Mouse (Mus musculus) forebrain, embryonic 11.5 days (tissue): Measurements from ENCODE around the gene Ccnt1. TPM values are rescaled to one million over a fixed set of nuclear protein-coding genes. Genes with fewer than 3 reads are reported as not detected.

Source experiments
- ATAC-seq: fragments of 200-750 bp; cut with Nextera tagmentation; replicated peaks from 2 replicates; pipeline ENCODE4 v1.8.0; 2017; ENCODE audit warnings: moderate TSS enrichment; ENCODE audit not compliant: low FRiP score
- DNase-seq: peaks from one replicate; pipeline ENCODE4 v3.0.0-alpha.2; 2017; ENCODE audit warnings: low spot score
- H3K27ac ChIP-seq: fragments of 300-500 bp; sonication (generic); 2 replicates; pipeline ENCODE4 v1.5.1; 2014; ENCODE audit warnings: low read depth, low read length
- H3K27me3 ChIP-seq: fragments of 300-500 bp; sonication (generic); 2 replicates; pipeline ENCODE4 v1.6.1; 2014; ENCODE audit warnings: mild to moderate bottlenecking, low read length, mixed read lengths; ENCODE audit not compliant: control insufficient read depth, insufficient read depth
- H3K36me3 ChIP-seq: fragments of 300-500 bp; sonication (generic); 2 replicates; pipeline ENCODE4 v1.6.1; 2014; ENCODE audit warnings: mild to moderate bottlenecking, low read length, moderate library complexity, mixed read lengths; ENCODE audit not compliant: control insufficient read depth, insufficient read depth
- H3K4me1 ChIP-seq: fragments of 300-500 bp; sonication (generic); replicated peaks from 2 replicates; pipeline ENCODE4 v1.6.1; 2014; ENCODE audit warnings: low read length, mixed read lengths; ENCODE audit not compliant: control insufficient read depth, insufficient read depth
- H3K4me2 ChIP-seq: fragments of 300-500 bp; sonication (generic); 2 replicates; pipeline ENCODE4 v1.6.1; 2014; ENCODE audit warnings: low read depth, mild to moderate bottlenecking, low read length, moderate library complexity, mixed read lengths; ENCODE audit not compliant: severe bottlenecking
- H3K4me3 ChIP-seq: fragments of 300-500 bp; sonication (generic); 2 replicates; pipeline ENCODE4 v1.5.1; 2014; ENCODE audit warnings: low read depth, low read length
- H3K9ac ChIP-seq: fragments of 300-500 bp; sonication (generic); 2 replicates; pipeline ENCODE4 v1.6.1; 2014; ENCODE audit warnings: low read length
- H3K9me3 ChIP-seq: fragments of 300-500 bp; sonication (generic); 2 replicates; pipeline ENCODE4 v1.6.1; 2016; ENCODE audit warnings: low read length, mixed read lengths; ENCODE audit not compliant: control insufficient read depth
- WGBS: fragments of 180-500 bp; shearing (Covaris S2); extraction: QIAGEN DNeasy Blood & Tissue Kit; methylation state at CpG from one replicate; pipeline ENCODE4 v1.1.7; 2014; 5-methylcytosine and 5-hydroxymethylcytosine counted together
- polyA plus RNA-seq: library from polyadenylated mRNA; unstranded; fragments of >200 nt; fragmentation: Nextera tagmentation; extraction: Ambion mirVana; gene quantifications from 2 replicates; pipeline ENCODE4 v1.2.1, GENCODE M21; 2014

The Ccnt1 gene
- polyA plus RNA-seq, 1 experiment from 2014 or later = 62.2 TPM

DNA sequence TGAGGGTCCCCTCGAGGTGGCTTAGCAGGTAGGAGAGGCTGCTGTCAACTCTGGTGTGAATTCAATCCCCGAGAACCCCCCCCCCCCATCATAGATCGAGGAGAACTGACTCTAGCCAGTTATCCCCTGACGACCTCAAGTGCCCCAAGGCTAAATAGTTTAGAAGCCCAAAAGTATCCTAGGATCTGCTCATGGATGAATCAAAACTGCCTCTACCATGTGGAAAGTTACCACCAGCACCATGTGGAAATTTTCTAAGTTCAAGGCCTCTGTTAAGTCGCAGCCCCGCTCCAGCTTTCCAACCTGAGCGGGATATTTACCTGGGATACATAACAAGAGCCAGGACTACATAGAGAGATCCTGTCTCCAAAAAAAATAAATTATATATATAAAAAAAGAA is 1.5 kb downstream of the Ccnt1 start:
- ATAC-seq = no peak
- peak overlapping the region; percentile 73; the same call in 1 of the 2 replicates for H3K9ac ChIP-seq
- 80% methylated on average over 7 of the region's 7 CpGs for WGBS
- no peak for DNase-seq
- no peak overlapping the region for H3K27ac ChIP-seq
- H3K27me3 ChIP-seq = no peaks in the 10 kb centered on the region
- H3K4me1 ChIP-seq = peaks cover 18% of the 10 kb centered on the region; the same call in 1 of the 2 replicates
- peak overlapping the region; percentile 65; the same call in 1 of the 2 replicates for H3K4me2 ChIP-seq
- no peaks in the 10 kb centered on the region for H3K9me3 ChIP-seq
- no peaks in the 10 kb centered on the region for H3K36me3 ChIP-seq
- H3K4me3 ChIP-seq = peak overlapping the region; percentile 60

DNA sequence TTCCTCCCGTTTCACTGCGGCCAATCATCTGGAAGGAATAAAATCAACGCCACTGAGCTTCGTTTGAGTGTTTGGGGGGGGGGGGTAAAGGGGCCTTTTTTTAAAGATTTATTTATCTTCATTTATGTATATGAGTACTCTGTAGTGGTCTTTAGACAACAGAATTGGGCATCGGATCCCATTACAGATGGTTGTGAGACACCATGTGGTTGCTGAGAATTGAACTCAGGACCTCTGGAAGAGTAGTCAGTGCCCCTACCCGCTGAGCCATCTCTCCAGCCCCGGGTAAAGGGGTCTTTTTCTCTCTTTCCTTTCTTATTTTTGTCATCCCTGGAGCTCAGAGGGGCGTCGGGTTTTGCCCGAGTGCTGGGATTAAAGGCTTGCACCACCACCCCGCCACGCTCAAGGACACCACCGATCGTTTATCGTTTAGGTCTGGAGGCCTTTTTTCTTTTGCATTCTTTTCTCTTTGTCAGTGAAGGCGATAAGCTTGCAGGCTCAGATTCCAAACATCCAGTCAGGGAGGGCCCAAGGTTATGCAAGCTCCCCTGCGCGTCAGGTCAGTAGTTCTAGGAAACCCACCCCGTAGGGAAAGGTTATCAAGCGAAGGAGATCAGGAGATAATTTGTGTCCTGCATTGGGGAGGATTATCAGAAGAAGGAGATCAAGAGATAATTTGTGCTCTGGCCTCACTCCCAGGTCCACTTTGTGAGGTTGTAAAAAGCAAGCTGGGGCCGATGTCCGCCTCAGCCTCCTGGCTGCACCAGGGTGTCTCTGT is 2.3 kb downstream of the Ccnt1 start:
- H3K27me3 ChIP-seq = no peaks in the 10 kb centered on the region
- DNase-seq (no peak), ATAC-seq (peak; percentile 10; the same call in 1 of the 2 replicates)
- peaks cover 18% of the 10 kb centered on the region; the same call in 1 of the 2 replicates for H3K4me1 ChIP-seq
- WGBS = 10% methylated on average over 22 of the region's 22 CpGs
- peak overlapping the region; percentile 60 for H3K4me3 ChIP-seq
- H3K9ac ChIP-seq = peak overlapping the region; percentile 73
- H3K36me3 ChIP-seq = peaks cover 3% of the 10 kb centered on the region; the same call in 1 of the 2 replicates
- peak overlapping the region; percentile 69 for H3K27ac ChIP-seq
- H3K9me3 ChIP-seq = no peaks in the 10 kb centered on the region
- peak overlapping the region; percentile 65 for H3K4me2 ChIP-seq

DNA sequence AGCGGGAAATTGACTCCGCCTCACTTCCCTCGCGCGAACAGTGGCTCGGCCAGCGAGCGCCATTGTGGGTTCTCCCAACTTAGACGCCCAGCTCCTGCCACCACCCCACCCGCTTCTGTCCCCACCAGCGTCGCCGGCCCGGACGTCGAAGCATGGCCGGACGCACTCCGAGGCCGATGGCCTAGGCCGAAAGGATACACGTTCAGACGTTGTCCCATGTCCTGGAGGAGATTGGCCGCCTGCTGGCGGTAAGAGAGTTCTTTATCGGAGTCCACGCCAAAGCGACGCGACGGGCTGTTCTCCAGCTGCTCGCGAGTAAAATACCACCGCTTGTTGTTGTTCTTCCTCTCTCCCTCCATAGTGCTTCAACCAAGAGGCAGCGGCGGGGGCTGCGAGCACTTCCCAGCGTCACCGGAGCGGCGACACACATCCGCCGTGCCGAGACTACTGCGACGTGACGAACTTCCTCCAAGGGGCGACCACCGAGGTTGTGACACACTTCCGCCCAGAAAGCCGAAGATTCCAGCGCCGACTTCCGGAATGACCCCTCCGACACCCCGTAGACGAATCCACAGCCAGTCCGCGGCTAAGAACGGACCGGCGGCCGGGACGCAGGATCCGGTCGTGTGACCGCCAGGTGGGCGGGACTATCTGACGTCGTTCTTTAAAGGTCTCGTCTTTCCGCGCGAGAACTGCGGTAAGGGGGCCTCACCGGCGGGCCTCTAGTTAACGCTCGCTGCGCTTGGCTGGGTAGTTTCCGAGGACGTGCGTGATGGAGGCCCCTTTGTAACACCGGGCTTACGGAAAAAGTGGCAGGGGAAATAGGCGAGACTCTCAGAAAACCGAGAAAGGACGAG is 3.2 kb downstream of the Ccnt1 start:
- Histone ChIP-seq H3K9me3 (no peaks in the 10 kb centered on the region), H3K27ac (peak overlapping the region; percentile 81), H3K36me3 (peaks cover 4% of the 10 kb centered on the region; the same call in 1 of the 2 replicates), H3K9ac (peak overlapping the region; percentile 73), H3K4me2 (peak overlapping the region; percentile 74), H3K4me3 (peak overlapping the region; percentile 88), H3K27me3 (no peaks in the 10 kb centered on the region), H3K4me1 (peaks cover 18% of the 10 kb centered on the region; the same call in 1 of the 2 replicates)
- peak; percentile 96 for ATAC-seq
- under 1% methylated on average over 87 of the region's 88 CpGs for WGBS
- DNase-seq = peak; percentile 99

DNA sequence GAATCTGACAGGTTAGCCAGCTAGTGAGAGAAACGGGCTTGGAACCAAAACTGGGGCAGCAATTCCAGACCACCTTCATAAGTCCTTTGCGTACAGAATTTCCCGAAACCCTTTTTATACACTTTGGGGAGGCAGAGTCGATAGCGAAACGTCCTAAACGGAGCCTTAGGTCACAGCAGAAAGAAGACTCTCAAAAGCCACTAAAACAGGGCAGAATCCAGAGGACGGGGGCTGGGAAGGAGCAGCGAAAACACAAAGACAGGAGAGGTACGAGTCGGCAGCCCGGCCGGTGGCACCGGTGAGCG is 3.8 kb downstream of the Ccnt1 start:
- ATAC-seq (no peak), DNase-seq (no peak)
- H3K36me3 ChIP-seq = peaks cover 4% of the 10 kb centered on the region; the same call in 1 of the 2 replicates
- H3K4me3 ChIP-seq = peak overlapping the region; percentile 88
- peaks cover 18% of the 10 kb centered on the region; the same call in 1 of the 2 replicates for H3K4me1 ChIP-seq
- peak overlapping the region; percentile 63 for H3K9ac ChIP-seq
- no peaks in the 10 kb centered on the region for H3K9me3 ChIP-seq
- H3K27me3 ChIP-seq = no peaks in the 10 kb centered on the region
- WGBS = 0% methylated on average over 15 of the region's 15 CpGs
- H3K27ac ChIP-seq = peak overlapping the region; percentile 81
- H3K4me2 ChIP-seq = peak overlapping the region; percentile 74

DNA sequence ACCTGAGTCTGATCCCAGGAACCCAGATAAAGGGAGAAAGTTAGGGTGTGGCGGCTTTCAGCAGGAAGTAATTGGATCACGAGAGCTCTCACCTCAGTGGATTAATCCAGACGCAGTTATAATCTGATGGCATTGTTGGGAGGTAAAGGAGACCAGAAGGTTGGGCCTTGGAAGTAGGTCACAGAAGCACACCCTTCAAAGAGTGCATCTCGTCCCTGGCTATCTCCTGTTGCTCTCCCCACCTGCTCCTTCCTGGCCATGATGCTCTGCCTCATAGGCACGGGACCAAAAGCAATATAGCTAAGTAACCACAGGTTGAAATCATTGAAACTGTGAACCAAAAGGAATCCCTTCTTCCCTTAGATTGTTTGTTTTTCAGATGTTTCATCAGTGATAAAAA is 13.5 kb downstream of the Ccnt1 start:
- ATAC-seq (no peak), DNase-seq (no peak)
- H3K27ac ChIP-seq = no peak overlapping the region
- H3K4me1 ChIP-seq = no peaks in the 10 kb centered on the region
- H3K36me3 ChIP-seq = peaks cover 2% of the 10 kb centered on the region; the same call in 1 of the 2 replicates
- no peak overlapping the region for H3K9ac ChIP-seq
- no peak overlapping the region for H3K4me3 ChIP-seq
- no peaks in the 10 kb centered on the region for H3K27me3 ChIP-seq
- no peak overlapping the region for H3K4me2 ChIP-seq
- 97% methylated on average over 5 of the region's 5 CpGs for WGBS
- no peaks in the 10 kb centered on the region for H3K9me3 ChIP-seq

DNA sequence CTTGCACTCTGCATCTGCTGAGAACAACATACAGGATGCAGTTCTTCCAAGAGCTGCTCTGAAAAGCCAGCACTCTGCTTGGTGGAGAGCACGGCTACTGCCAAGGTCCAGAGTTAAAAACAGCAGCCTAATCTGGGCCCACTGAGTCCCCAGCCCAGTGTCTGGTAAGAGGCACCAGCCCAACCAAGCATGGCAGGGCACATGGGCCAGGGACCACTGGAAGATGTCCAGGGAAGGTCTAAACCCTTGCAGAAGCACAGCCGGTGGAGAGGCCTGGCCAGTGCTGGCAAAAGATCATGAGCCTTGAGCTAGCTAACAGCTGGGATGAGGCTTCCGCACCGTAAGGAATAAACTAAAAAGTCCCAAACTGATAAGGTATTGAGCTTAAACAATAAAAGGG is 14.8 kb downstream of the Ccnt1 start:
- no peak overlapping the region for H3K4me3 ChIP-seq
- H3K9me3 ChIP-seq = no peaks in the 10 kb centered on the region
- peaks cover 6% of the 10 kb centered on the region; the same call in 1 of the 2 replicates for H3K36me3 ChIP-seq
- H3K27ac ChIP-seq = no peak overlapping the region
- no peak for ATAC-seq
- DNase-seq = no peak
- no peak overlapping the region for H3K9ac ChIP-seq
- H3K27me3 ChIP-seq = no peaks in the 10 kb centered on the region
- 95% methylated on average over 4 of the region's 4 CpGs for WGBS
- H3K4me2 ChIP-seq = no peak overlapping the region
- no peaks in the 10 kb centered on the region for H3K4me1 ChIP-seq

DNA sequence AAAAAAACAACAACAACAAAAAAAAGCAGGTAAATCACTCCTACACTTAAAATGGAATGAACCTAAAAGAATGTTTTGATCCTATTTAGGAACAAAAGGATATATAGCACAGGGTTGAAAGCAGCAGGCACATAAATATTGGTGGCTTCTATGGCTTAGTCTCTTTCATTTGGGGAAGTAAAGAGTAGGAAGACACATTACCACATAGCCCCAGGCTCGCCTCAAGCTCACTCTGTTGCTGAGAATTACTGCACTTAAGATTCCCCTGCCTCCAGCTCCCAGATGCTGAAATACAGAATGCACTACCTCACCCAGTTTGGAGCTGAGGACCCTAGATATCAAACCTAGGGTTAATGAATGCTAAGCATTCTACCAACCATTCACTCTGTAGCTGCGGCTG is 18.0 kb downstream of the Ccnt1 start:
- ATAC-seq (no peak), DNase-seq (no peak)
- no peak overlapping the region for H3K27ac ChIP-seq
- no peak overlapping the region for H3K4me2 ChIP-seq
- WGBS = 92% methylated on average over 2 of the region's 2 CpGs
- no peaks in the 10 kb centered on the region for H3K9me3 ChIP-seq
- no peaks in the 10 kb centered on the region for H3K27me3 ChIP-seq
- H3K4me1 ChIP-seq = no peaks in the 10 kb centered on the region
- peaks cover 9% of the 10 kb centered on the region; the same call in 1 of the 2 replicates for H3K36me3 ChIP-seq
- H3K9ac ChIP-seq = no peak overlapping the region
- H3K4me3 ChIP-seq = no peak overlapping the region

DNA sequence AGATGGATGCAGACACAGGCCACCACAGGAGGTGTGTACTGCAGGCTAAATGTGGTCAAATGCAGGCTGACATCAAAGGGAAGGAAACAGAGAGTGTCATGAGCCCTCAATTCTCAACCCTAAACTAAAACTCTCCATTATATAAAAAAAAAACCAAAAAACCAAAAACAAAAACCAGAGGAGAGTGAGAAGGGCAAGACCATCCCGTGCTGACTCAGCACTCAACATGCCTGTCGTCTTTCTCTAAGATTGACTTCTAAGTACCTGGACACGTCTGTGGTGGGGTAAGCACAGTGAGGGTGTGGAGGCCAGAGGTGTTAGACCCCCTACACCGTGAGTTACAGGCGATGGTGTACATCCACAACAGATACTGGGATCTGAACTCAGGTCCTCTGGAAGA is 23.9 kb downstream of the Ccnt1 start:
- no peaks in the 10 kb centered on the region for H3K4me1 ChIP-seq
- no peak overlapping the region for H3K27ac ChIP-seq
- WGBS = 93% methylated on average over 5 of the region's 5 CpGs
- H3K4me3 ChIP-seq = no peak overlapping the region
- ATAC-seq (no peak), DNase-seq (no peak)
- no peak overlapping the region for H3K4me2 ChIP-seq
- peaks cover 14% of the 10 kb centered on the region; the same call in 1 of the 2 replicates for H3K36me3 ChIP-seq
- no peaks in the 10 kb centered on the region for H3K27me3 ChIP-seq
- H3K9ac ChIP-seq = no peak overlapping the region
- H3K9me3 ChIP-seq = no peaks in the 10 kb centered on the region
